Mouse (Mus musculus): Measurements from ENCODE around the gene Adarb1. TPM values are rescaled to one million over a fixed set of nuclear protein-coding genes. Genes with fewer than 3 reads are reported as not detected.
A peak's percentile ranks its signal among the peaks of the same experiment; 100 is the strongest.

Gene Adarb1
- polyA plus RNA-seq, 1 experiment from 2014 or later: 41.0 TPM

DNA sequence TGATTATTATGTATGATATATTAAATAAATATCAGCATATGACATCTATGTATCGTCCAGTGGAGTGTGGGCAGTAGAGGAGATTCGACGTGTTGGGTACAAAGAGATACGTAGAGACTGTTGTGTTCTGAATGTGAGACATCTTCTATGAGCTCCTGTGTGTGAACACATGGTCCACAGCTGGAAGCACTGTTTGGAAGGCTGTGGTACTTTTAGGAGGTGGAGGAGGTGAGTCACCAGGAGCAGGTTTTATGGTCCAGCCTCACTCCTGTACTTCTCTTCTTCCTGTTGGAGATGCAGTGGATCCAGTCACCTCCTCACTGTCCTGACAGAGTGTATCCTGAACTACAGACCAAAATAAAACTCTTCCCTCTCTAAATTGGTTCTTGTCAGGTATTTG, 38.9 kb downstream of the Adarb1 start:
- H3K27me3 ChIP-seq: no peaks in the 10 kb centered on the region
- whole genome bisulfite sequencing: 93% methylated on average over 4 of the region's 4 CpGs
- H3K9me3 ChIP-seq: no peaks in the 10 kb centered on the region
- H3K36me3 ChIP-seq: no peaks in the 10 kb centered on the region
- H3K4me3 ChIP-seq: no peak overlapping the region
- H3K4me2 ChIP-seq: no peak overlapping the region
- peaks cover 4% of the 10 kb centered on the region; the same call in 1 of the 2 replicates for H3K4me1 ChIP-seq
- no peak for ATAC-seq (ENCODE audit: borderline replicate concordance, extremely low read depth, low FRiP score, low TSS enrichment)
- H3K9ac ChIP-seq: no peak overlapping the region
- H3K27ac ChIP-seq: no peak overlapping the region

DNA sequence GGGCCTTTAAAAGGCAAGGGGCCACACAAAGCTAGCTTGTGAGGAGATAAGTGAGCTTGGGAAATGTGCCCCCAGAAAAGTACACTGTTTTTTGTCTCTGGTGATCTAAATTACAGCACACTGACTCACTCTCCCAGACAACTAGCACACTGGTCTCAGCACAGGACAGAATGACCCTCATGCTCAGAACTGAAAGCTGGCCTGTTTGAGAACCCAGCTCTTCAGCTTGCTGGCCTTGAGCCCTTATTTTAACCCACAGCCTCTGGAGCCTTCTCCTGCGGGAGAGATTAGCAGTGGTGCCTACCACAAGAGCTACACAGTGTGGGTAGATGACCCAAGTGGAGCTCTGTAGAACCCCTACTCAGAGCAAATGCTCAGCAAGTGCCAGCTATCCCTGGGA, 42.0 kb downstream of the Adarb1 start:
- Histone ChIP-seq H3K9me3 (no peaks in the 10 kb centered on the region), H3K36me3 (no peaks in the 10 kb centered on the region), H3K27ac (no peak overlapping the region), H3K27me3 (no peaks in the 10 kb centered on the region), H3K9ac (no peak overlapping the region), H3K4me2 (no peak overlapping the region), H3K4me3 (no peak overlapping the region), H3K4me1 (no peaks in the 10 kb centered on the region)
- ATAC-seq (ENCODE audit: borderline replicate concordance, extremely low read depth, low FRiP score, low TSS enrichment): no peak
- WGBS: 82% methylated on average over 1 of the region's 1 CpGs

DNA sequence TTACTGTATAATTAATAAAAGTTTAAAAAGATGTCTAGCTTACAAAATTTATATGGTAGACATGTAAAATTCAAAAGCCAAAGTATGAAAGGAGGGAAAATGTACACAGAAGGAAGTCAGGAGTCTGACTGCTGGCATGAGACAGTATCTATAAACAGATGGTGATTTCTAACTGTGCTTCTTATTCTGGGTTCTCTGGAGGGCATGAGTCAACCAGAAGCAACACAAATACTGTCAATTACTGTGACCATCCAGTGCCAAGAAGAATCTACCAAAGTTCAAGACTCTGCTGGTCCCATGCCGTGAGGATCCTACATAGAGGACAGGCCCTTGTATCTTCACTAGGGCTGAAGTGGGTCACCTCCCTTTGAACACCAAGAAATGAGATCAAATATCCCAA, 43.1 kb downstream of the Adarb1 start:
- Histone ChIP-seq H3K36me3 (no peaks in the 10 kb centered on the region), H3K4me1 (no peaks in the 10 kb centered on the region; the same call in 1 of the 2 replicates), H3K27me3 (no peaks in the 10 kb centered on the region), H3K4me2 (no peak overlapping the region), H3K27ac (no peak overlapping the region), H3K9ac (no peak overlapping the region), H3K4me3 (no peak overlapping the region), H3K9me3 (no peaks in the 10 kb centered on the region)
- ATAC-seq (ENCODE audit: borderline replicate concordance, extremely low read depth, low FRiP score, low TSS enrichment): no peak
- 44% methylated on average over 1 of the region's 1 CpGs for WGBS

DNA sequence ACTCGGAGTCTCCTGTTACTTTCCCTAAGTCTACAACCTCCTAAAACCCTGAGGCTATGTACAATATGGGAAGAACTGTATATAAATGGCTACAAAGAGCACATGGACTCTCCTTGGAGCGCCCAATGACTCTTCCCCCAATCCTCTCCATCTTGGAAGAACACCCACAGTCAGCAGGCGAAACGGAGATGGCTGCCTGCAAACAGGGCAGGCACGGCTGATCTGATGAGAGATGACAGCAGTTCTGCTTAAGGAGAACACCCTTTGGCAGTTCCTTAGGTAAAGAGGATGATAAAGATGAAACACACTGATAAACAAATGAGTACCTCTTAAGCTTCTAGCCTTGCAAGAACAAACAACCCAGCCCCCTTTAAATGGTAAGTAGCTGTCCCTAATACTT, 43.7 kb downstream of the Adarb1 start:
- H3K9me3 ChIP-seq: no peaks in the 10 kb centered on the region
- H3K27me3 ChIP-seq: no peaks in the 10 kb centered on the region
- no peak overlapping the region for H3K4me3 ChIP-seq
- H3K4me2 ChIP-seq: no peak overlapping the region
- no peaks in the 10 kb centered on the region for H3K36me3 ChIP-seq
- peaks cover 5% of the 10 kb centered on the region; the same call in 1 of the 2 replicates for H3K4me1 ChIP-seq
- H3K27ac ChIP-seq: no peak overlapping the region
- no peak for ATAC-seq (ENCODE audit: borderline replicate concordance, extremely low read depth, low FRiP score, low TSS enrichment)
- WGBS: 68% methylated on average over 5 of the region's 5 CpGs
- no peak overlapping the region for H3K9ac ChIP-seq

DNA sequence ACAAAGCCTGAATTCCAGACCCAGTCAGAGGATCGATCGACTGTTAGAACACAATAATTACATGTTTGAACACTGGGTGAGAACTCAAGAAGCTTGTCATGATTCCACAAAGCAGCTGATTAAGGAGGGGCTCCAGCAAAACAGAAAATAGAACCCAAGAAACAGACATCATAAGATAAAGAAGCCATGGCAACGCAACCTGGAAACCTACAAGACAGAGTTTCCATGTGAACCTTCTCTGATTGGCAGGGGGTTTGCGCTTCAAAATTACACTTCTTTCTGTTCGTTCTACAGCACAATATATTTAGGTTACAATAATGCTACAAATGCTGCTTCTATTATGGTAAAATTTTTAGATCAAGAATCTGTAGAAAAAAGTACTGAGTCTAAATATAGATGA, 47.9 kb downstream of the Adarb1 start:
- H3K9ac ChIP-seq: no peak overlapping the region
- no peaks in the 10 kb centered on the region for H3K36me3 ChIP-seq
- H3K4me3 ChIP-seq: no peak overlapping the region
- ATAC-seq (ENCODE audit: borderline replicate concordance, extremely low read depth, low FRiP score, low TSS enrichment): no peak
- WGBS: 77% methylated on average over 5 of the region's 5 CpGs
- no peak overlapping the region for H3K4me2 ChIP-seq
- H3K4me1 ChIP-seq: peaks cover 23% of the 10 kb centered on the region
- no peak overlapping the region for H3K27ac ChIP-seq
- H3K27me3 ChIP-seq: no peaks in the 10 kb centered on the region
- no peaks in the 10 kb centered on the region for H3K9me3 ChIP-seq

DNA sequence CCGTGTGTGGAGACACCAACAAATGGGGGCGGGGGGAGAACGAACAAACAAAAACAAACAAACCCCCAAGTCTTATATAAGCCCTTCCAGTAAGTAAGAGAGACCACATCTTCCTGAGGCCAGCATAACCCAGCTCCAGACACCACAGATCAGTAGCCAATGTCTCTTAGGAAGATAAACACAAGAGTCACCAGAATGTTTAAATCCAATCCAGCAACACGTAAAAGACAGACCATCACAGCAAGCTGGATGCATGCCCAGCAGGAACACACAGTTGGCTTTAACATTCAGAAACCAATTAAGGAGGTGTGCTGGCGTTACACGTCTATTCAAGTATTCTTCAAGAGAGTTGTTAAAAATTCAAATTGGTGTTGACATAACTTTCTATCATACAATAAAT, 50.1 kb downstream of the Adarb1 start:
- no peaks in the 10 kb centered on the region for H3K9me3 ChIP-seq
- peaks cover 24% of the 10 kb centered on the region for H3K4me1 ChIP-seq
- ATAC-seq (ENCODE audit: borderline replicate concordance, extremely low read depth, low FRiP score, low TSS enrichment): peak; percentile 61; the same call in 1 of the 2 replicates
- 36% methylated on average over 6 of the region's 6 CpGs for WGBS
- no peaks in the 10 kb centered on the region for H3K36me3 ChIP-seq
- no peaks in the 10 kb centered on the region for H3K27me3 ChIP-seq
- no peak overlapping the region for H3K9ac ChIP-seq
- no peak overlapping the region for H3K4me3 ChIP-seq
- H3K27ac ChIP-seq: peak overlapping the region; percentile 38
- H3K4me2 ChIP-seq: peak overlapping the region; percentile 7; the same call in 1 of the 2 replicates

DNA sequence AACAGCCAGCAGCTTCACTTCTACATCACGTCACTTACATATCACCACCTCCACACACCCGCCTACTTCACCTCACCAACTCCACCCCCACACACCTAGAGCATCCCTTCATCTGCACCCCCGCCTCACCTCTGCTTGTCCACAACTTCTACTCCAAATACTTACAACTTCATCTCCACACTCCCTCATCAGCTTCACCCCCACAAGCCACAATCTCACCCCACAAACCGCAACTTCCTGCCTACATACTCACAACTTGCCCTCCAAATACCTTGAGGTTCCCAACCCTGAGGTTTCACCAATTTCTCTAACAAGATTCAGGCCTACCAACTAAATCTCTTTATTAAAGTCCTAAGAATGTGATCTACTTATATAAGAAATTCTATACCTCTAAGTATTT, 51.1 kb downstream of the Adarb1 start:
- peak overlapping the region; percentile 38; the same call in 1 of the 2 replicates for H3K27ac ChIP-seq
- no peaks in the 10 kb centered on the region for H3K27me3 ChIP-seq
- H3K4me3 ChIP-seq: no peak overlapping the region
- no peak for ATAC-seq (ENCODE audit: borderline replicate concordance, extremely low read depth, low FRiP score, low TSS enrichment)
- H3K9me3 ChIP-seq: no peaks in the 10 kb centered on the region
- H3K4me1 ChIP-seq: peaks cover 24% of the 10 kb centered on the region
- H3K9ac ChIP-seq: no peak overlapping the region
- no peaks in the 10 kb centered on the region for H3K36me3 ChIP-seq
- WGBS: 82% methylated on average over 4 of the region's 4 CpGs
- no peak overlapping the region for H3K4me2 ChIP-seq

DNA sequence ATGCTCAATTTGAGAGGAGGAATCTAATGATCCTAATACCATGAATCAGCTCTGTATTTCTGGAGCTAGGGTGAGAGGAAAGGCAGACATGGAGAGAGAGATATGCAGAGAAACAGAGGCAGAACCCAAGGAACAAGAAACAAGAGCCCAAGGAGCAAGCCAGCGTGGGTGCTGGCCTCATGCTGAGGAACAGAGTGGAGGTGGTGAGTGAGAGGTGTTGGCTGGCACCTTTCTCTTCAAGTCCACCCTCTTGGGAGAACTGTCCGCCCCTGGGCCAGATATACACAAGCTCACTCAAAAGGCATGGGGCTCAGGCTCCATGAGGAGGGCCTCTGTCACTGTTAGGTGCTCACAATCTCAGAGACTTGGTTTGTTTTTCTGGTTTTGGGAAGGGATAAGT, 52.9 kb downstream of the Adarb1 start:
- WGBS: 88% methylated on average over 2 of the region's 2 CpGs
- Histone ChIP-seq H3K27me3 (no peaks in the 10 kb centered on the region), H3K4me1 (peaks cover 37% of the 10 kb centered on the region), H3K36me3 (no peaks in the 10 kb centered on the region), H3K27ac (no peak overlapping the region), H3K4me2 (no peak overlapping the region), H3K4me3 (no peak overlapping the region), H3K9me3 (no peaks in the 10 kb centered on the region), H3K9ac (no peak overlapping the region)
- no peak for ATAC-seq (ENCODE audit: borderline replicate concordance, extremely low read depth, low FRiP score, low TSS enrichment)

DNA sequence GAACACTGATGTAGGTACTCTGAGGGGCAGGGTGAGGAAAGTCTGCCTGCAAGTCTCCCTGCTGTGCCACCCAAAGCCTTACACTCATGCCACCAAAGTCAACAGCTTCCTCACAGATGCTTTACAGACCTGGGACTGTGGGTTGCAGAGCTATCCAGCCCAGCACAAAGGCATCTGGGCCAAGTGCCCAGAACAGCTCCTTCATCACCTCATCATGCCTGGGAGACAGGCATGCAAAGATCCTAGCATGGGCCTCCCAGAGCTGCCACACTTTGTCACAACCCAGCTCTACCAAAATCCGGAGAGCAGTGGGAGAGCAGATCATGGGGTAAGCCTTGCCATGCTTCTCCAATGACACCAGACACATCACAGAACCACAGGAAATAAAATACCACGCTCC, 57.6 kb downstream of the Adarb1 start:
- no peaks in the 10 kb centered on the region for H3K27me3 ChIP-seq
- no peak overlapping the region for H3K4me2 ChIP-seq
- no peak overlapping the region for H3K9ac ChIP-seq
- peaks cover 20% of the 10 kb centered on the region; the same call in 1 of the 2 replicates for H3K4me1 ChIP-seq
- no peaks in the 10 kb centered on the region for H3K9me3 ChIP-seq
- 53% methylated on average over 2 of the region's 2 CpGs for WGBS
- peak; percentile 62; the same call in 1 of the 2 replicates for ATAC-seq (ENCODE audit: borderline replicate concordance, extremely low read depth, low FRiP score, low TSS enrichment)
- H3K4me3 ChIP-seq: no peak overlapping the region
- H3K36me3 ChIP-seq: no peaks in the 10 kb centered on the region
- H3K27ac ChIP-seq: no peak overlapping the region

DNA sequence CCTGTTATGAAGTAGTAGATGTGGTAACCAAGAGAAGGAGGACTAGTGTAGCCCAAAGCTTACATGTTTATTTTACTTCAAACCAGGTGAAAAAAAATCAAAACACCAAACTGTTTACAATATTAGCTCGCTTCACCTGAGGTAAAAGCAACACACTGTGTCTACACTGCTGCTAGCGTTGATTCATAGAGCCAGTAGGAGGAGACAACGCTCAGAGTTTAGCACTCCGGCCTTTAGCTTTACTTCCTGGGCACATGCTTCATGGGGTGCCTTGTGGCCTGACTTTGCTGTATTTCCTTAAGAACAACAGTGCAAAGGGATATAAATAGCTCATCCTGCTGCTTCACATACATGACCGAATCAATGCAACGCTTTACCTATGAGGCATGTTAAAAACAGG, 60.1 kb downstream of the Adarb1 start:
- Histone ChIP-seq H3K4me3 (no peak overlapping the region), H3K27ac (no peak overlapping the region), H3K4me2 (no peak overlapping the region), H3K4me1 (peaks cover 16% of the 10 kb centered on the region; the same call in 1 of the 2 replicates), H3K9me3 (no peaks in the 10 kb centered on the region), H3K36me3 (no peaks in the 10 kb centered on the region), H3K9ac (no peak overlapping the region), H3K27me3 (no peaks in the 10 kb centered on the region)
- 72% methylated on average over 6 of the region's 6 CpGs for WGBS
- ATAC-seq (ENCODE audit: borderline replicate concordance, extremely low read depth, low FRiP score, low TSS enrichment): no peak

DNA sequence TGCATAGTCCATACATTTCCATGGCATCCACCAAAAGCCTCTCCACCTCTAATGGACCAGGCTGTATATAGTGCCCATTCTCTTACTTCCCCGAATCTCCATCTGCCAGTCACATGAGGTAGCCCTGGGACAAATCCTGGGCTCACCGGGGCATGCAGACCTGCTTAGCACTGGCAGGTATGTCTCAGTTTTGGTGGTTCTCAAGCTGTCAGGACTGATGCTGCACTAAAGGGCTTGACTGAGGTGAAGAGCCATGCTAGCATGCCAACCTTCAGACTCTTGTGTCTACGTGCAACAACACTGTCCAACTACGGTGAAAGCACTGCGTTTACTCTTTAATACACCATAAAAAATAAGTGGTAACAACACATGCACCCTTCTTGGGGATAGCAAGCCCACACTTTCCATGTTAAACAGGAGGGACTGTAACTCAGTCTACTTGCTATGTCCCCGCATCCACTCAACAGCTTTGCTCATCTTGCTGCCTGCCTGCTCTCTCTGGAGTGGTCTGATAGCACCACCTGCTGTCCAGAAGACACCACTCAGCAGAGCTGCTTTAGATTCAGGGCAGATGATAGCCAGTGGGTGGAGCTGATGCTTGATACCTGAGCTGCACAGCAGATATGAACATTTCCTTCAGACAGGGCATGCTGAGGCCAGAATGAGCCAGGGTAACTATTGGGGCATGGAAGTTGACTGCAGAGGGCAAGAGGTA, 64.9 kb downstream of the Adarb1 start:
- Histone ChIP-seq H3K9me3 (no peaks in the 10 kb centered on the region), H3K27ac (no peak overlapping the region), H3K9ac (no peak overlapping the region), H3K27me3 (no peaks in the 10 kb centered on the region), H3K4me2 (no peak overlapping the region), H3K4me3 (no peak overlapping the region), H3K36me3 (0 out of 2 replicates have a peak, but pooled peaks cover 3% of the 10 kb centered on the region), H3K4me1 (no peaks in the 10 kb centered on the region)
- WGBS: 76% methylated on average over 6 of the region's 6 CpGs
- ATAC-seq (ENCODE audit: borderline replicate concordance, extremely low read depth, low FRiP score, low TSS enrichment): peak; percentile 65; the same call in 1 of the 2 replicates

DNA sequence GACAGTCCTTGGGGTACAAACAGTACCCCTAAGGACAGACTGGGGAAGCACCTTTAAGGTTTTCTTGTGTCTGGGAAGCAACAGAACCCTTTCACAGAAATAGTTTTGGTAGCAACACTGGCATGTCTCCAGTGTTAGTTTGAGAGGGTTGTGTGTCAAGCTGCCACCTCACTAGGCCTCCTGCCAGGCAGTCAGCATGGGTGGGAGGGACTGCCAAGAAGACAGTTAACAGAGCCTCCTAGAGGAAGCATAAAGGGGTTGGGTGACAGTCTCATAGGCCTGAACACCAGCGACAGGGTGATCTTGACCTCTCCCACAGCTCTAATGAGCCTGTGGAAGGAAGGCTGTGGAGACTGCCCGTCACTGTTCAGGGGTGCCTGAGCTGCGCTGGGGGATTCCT, 75.2 kb downstream of the Adarb1 start:
- no peaks in the 10 kb centered on the region for H3K27me3 ChIP-seq
- no peaks in the 10 kb centered on the region for H3K36me3 ChIP-seq
- peaks cover 14% of the 10 kb centered on the region; the same call in 1 of the 2 replicates for H3K4me1 ChIP-seq
- H3K9ac ChIP-seq: no peak overlapping the region
- no peaks in the 10 kb centered on the region for H3K9me3 ChIP-seq
- H3K4me2 ChIP-seq: no peak overlapping the region
- WGBS: 67% methylated on average over 3 of the region's 3 CpGs
- no peak overlapping the region for H3K4me3 ChIP-seq
- H3K27ac ChIP-seq: no peak overlapping the region
- ATAC-seq (ENCODE audit: borderline replicate concordance, extremely low read depth, low FRiP score, low TSS enrichment): no peak

All from lung, embryonic 15.5 days (tissue).